Mouse (Mus musculus): Measurements from ENCODE around the gene Yod1. TPM values are rescaled to one million over a fixed set of nuclear protein-coding genes. Genes with fewer than 3 reads are reported as not detected.

Yod1 gene
- polyA plus RNA-seq, 1 experiment from 2014 or later: 9.5 TPM

- Histone ChIP-seq H3K9ac (no peak overlapping the region), H3K9me3 (replicated peaks) (no peaks in the 10 kb centered on the region), H3K36me3 (no peaks in the 10 kb centered on the region), H3K27ac (no peak overlapping the region), H3K27me3 (0 out of 2 replicates have a peak, but pooled peaks cover 5% of the 10 kb centered on the region), H3K4me2 (no peak overlapping the region), H3K4me3 (no peak overlapping the region), H3K4me1 (replicated peaks) (peaks cover 19% of the 10 kb centered on the region)
- 86% methylated on average over 4 of the region's 4 CpGs for WGBS
- no peak for ATAC-seq (replicated peaks; ENCODE audit: insufficient number of reproducible peaks, insufficient read depth, low FRiP score, low read depth)
These were observed 16.5 kb downstream of the Yod1 start for GRCm38 (mm10) chr1:130733671-130734070.

- Histone ChIP-seq H3K36me3 (no peaks in the 10 kb centered on the region), H3K4me1 (replicated peaks) (peaks cover 19% of the 10 kb centered on the region), H3K4me3 (no peak overlapping the region), H3K9ac (no peak overlapping the region), H3K27ac (no peak overlapping the region), H3K4me2 (no peak overlapping the region), H3K9me3 (replicated peaks) (no peaks in the 10 kb centered on the region), H3K27me3 (0 out of 2 replicates have a peak, but pooled peaks cover 5% of the 10 kb centered on the region)
- 56% methylated on average over 5 of the region's 5 CpGs for WGBS
- no peak for ATAC-seq (replicated peaks; ENCODE audit: insufficient number of reproducible peaks, insufficient read depth, low FRiP score, low read depth)
These were observed 17.3 kb downstream of the Yod1 start for GRCm38 (mm10) chr1:130734452-130734851.

- no peaks in the 10 kb centered on the region for H3K9me3 ChIP-seq (replicated peaks)
- H3K36me3 ChIP-seq: no peaks in the 10 kb centered on the region
- H3K4me3 ChIP-seq: no peak overlapping the region
- no peak overlapping the region for H3K9ac ChIP-seq
- H3K4me1 ChIP-seq (replicated peaks): peaks cover 19% of the 10 kb centered on the region
- H3K27me3 ChIP-seq: 0 out of 2 replicates have a peak, but pooled peaks cover 5% of the 10 kb centered on the region
- no peak for ATAC-seq (replicated peaks; ENCODE audit: insufficient number of reproducible peaks, insufficient read depth, low FRiP score, low read depth)
- no peak overlapping the region for H3K27ac ChIP-seq
- 50% methylated on average over 8 of the region's 8 CpGs for WGBS
- no peak overlapping the region for H3K4me2 ChIP-seq
These were observed 17.7 kb downstream of the Yod1 start for GRCm38 (mm10) chr1:130734852-130735251.

- H3K9me3 ChIP-seq (replicated peaks): no peaks in the 10 kb centered on the region
- H3K27ac ChIP-seq: no peak overlapping the region
- peaks cover 26% of the 10 kb centered on the region for H3K4me1 ChIP-seq (replicated peaks)
- no peak overlapping the region for H3K9ac ChIP-seq
- no peak overlapping the region for H3K4me3 ChIP-seq
- no peak overlapping the region for H3K4me2 ChIP-seq
- 47% methylated on average over 11 of the region's 11 CpGs for WGBS
- no peak for ATAC-seq (replicated peaks; ENCODE audit: insufficient number of reproducible peaks, insufficient read depth, low FRiP score, low read depth)
- H3K36me3 ChIP-seq: no peaks in the 10 kb centered on the region
- H3K27me3 ChIP-seq: 0 out of 2 replicates have a peak, but pooled peaks cover 5% of the 10 kb centered on the region
These were observed 20.3 kb downstream of the Yod1 start for GRCm38 (mm10) chr1:130737411-130737881.

GRCm38 (mm10) chr1:130737916-130738315 lies 20.8 kb downstream of the Yod1 start:
- 85% methylated on average over 7 of the region's 7 CpGs for WGBS
- ATAC-seq (replicated peaks; ENCODE audit: insufficient number of reproducible peaks, insufficient read depth, low FRiP score, low read depth): no peak

GRCm38 (mm10) chr1:130738551-130739106 lies 21.5 kb downstream of the Yod1 start:
- ATAC-seq (replicated peaks; ENCODE audit: insufficient number of reproducible peaks, insufficient read depth, low FRiP score, low read depth): no peak
- Histone ChIP-seq H3K4me3 (no peak overlapping the region), H3K27me3 (0 out of 2 replicates have a peak, but pooled peaks cover 5% of the 10 kb centered on the region), H3K9me3 (replicated peaks) (no peaks in the 10 kb centered on the region), H3K4me2 (no peak overlapping the region), H3K36me3 (no peaks in the 10 kb centered on the region), H3K9ac (no peak overlapping the region), H3K4me1 (replicated peaks) (peaks cover 22% of the 10 kb centered on the region), H3K27ac (no peak overlapping the region)
- WGBS: 74% methylated on average over 3 of the region's 3 CpGs

More at GRCm38 (mm10) chr1:130737916-130738315, 20.8 kb downstream of the Yod1 start:
- Histone ChIP-seq H3K9me3 (replicated peaks) (no peaks in the 10 kb centered on the region), H3K4me2 (no peak overlapping the region), H3K4me1 (replicated peaks) (peaks cover 26% of the 10 kb centered on the region), H3K27me3 (0 out of 2 replicates have a peak, but pooled peaks cover 5% of the 10 kb centered on the region), H3K36me3 (no peaks in the 10 kb centered on the region), H3K27ac (no peak overlapping the region), H3K9ac (no peak overlapping the region), H3K4me3 (no peak overlapping the region)

GRCm38 (mm10) chr1:130739636-130740035 lies 22.5 kb downstream of the Yod1 start:
- H3K4me1 ChIP-seq (replicated peaks): peaks cover 22% of the 10 kb centered on the region
- no peaks in the 10 kb centered on the region for H3K36me3 ChIP-seq
- H3K4me3 ChIP-seq: no peak overlapping the region
- no peak overlapping the region for H3K27ac ChIP-seq
- 0 out of 2 replicates have a peak, but pooled peaks cover 5% of the 10 kb centered on the region for H3K27me3 ChIP-seq
- no peak overlapping the region for H3K9ac ChIP-seq
- H3K4me2 ChIP-seq: no peak overlapping the region
- 82% methylated on average over 3 of the region's 3 CpGs for WGBS
- H3K9me3 ChIP-seq (replicated peaks): no peaks in the 10 kb centered on the region
- no peak for ATAC-seq (replicated peaks; ENCODE audit: insufficient number of reproducible peaks, insufficient read depth, low FRiP score, low read depth)

GRCm38 (mm10) chr1:130740227-130740648 lies 23.1 kb downstream of the Yod1 start:
- WGBS: 40% methylated on average over 4 of the region's 4 CpGs
- H3K27ac ChIP-seq: no peak overlapping the region
- H3K4me3 ChIP-seq: no peak overlapping the region
- no peaks in the 10 kb centered on the region for H3K9me3 ChIP-seq (replicated peaks)
- H3K27me3 ChIP-seq: 0 out of 2 replicates have a peak, but pooled peaks cover 5% of the 10 kb centered on the region
- no peaks in the 10 kb centered on the region for H3K36me3 ChIP-seq
- ATAC-seq (replicated peaks; ENCODE audit: insufficient number of reproducible peaks, insufficient read depth, low FRiP score, low read depth): no peak
- no peak overlapping the region for H3K4me2 ChIP-seq
- H3K4me1 ChIP-seq (replicated peaks): peaks cover 17% of the 10 kb centered on the region
- no peak overlapping the region for H3K9ac ChIP-seq

GRCm38 (mm10) chr1:130740781-130741720 lies 23.9 kb downstream of the Yod1 start:
- Histone ChIP-seq H3K27me3 (0 out of 2 replicates have a peak, but pooled peaks cover 5% of the 10 kb centered on the region), H3K27ac (peak overlapping the region; percentile 52), H3K4me3 (no peak overlapping the region), H3K36me3 (no peaks in the 10 kb centered on the region), H3K4me1 (replicated peaks) (peaks cover 17% of the 10 kb centered on the region), H3K9me3 (replicated peaks) (no peaks in the 10 kb centered on the region), H3K4me2 (peak overlapping the region; percentile 36), H3K9ac (peak overlapping the region; percentile 16; the same call in 1 of the 2 replicates)
- ATAC-seq (replicated peaks; ENCODE audit: insufficient number of reproducible peaks, insufficient read depth, low FRiP score, low read depth): peak; percentile 39; the same call in 1 of the 2 replicates
- WGBS: 36% methylated on average over 15 of the region's 15 CpGs

GRCm38 (mm10) chr1:130742201-130742600 lies 25.1 kb downstream of the Yod1 start:
- no peaks in the 10 kb centered on the region for H3K9me3 ChIP-seq (replicated peaks)
- peaks cover 17% of the 10 kb centered on the region for H3K4me1 ChIP-seq (replicated peaks)
- no peak overlapping the region for H3K27ac ChIP-seq
- no peak overlapping the region for H3K4me3 ChIP-seq
- H3K36me3 ChIP-seq: no peaks in the 10 kb centered on the region
- 0 out of 2 replicates have a peak, but pooled peaks cover 5% of the 10 kb centered on the region for H3K27me3 ChIP-seq
- no peak overlapping the region for H3K9ac ChIP-seq
- WGBS: 86% methylated on average over 7 of the region's 7 CpGs
- ATAC-seq (replicated peaks; ENCODE audit: insufficient number of reproducible peaks, insufficient read depth, low FRiP score, low read depth): no peak
- no peak overlapping the region for H3K4me2 ChIP-seq

- WGBS: 65% methylated on average over 1 of the region's 1 CpGs
These were observed 26.6 kb downstream of the Yod1 start for GRCm38 (mm10) chr1:130743775-130744174.

More at GRCm38 (mm10) chr1:130743775-130744174, 26.6 kb downstream of the Yod1 start:
- H3K36me3 ChIP-seq: no peaks in the 10 kb centered on the region
- H3K9ac ChIP-seq: no peak overlapping the region
- no peaks in the 10 kb centered on the region for H3K27me3 ChIP-seq
- H3K4me2 ChIP-seq: no peak overlapping the region
- no peak overlapping the region for H3K27ac ChIP-seq
- H3K9me3 ChIP-seq (replicated peaks): no peaks in the 10 kb centered on the region
- no peak for ATAC-seq (replicated peaks; ENCODE audit: insufficient number of reproducible peaks, insufficient read depth, low FRiP score, low read depth)
- no peak overlapping the region for H3K4me3 ChIP-seq
- H3K4me1 ChIP-seq (replicated peaks): peaks cover 17% of the 10 kb centered on the region

Measured in heart, embryonic 15.5 days (tissue).